Mouse (Mus musculus) hindbrain, embryonic 14.5 days (tissue): ENCODE data around the gene Cdca4. TPM values are rescaled to one million over a fixed set of nuclear protein-coding genes. Genes with fewer than 3 reads are reported as not detected.

Experiments used
- ATAC-seq: fragments of 200-750 bp; cut with Nextera tagmentation; 2 replicates; pipeline ENCODE4 v1.8.0; 2017; ENCODE audit warnings: moderate number of reproducible peaks, mild to moderate bottlenecking, moderate TSS enrichment, moderate library complexity; ENCODE audit not compliant: low FRiP score
- DNase-seq: peaks from one replicate; pipeline ENCODE4 v3.0.0-alpha.2; 2015; ENCODE audit warnings: low spot score
- H3K27ac ChIP-seq: fragments of 300-500 bp; sonication (generic); 2 replicates; pipeline ENCODE4 v1.5.1; 2014; ENCODE audit warnings: mild to moderate bottlenecking, moderate library complexity
- H3K27me3 ChIP-seq: fragments of 300-500 bp; sonication (generic); 2 replicates; pipeline ENCODE4 v1.6.1; 2014; ENCODE audit warnings: mild to moderate bottlenecking, low read length, mixed read lengths; ENCODE audit not compliant: control insufficient read depth, insufficient read depth
- H3K36me3 ChIP-seq: fragments of 300-500 bp; sonication (generic); replicated peaks from 2 replicates; pipeline ENCODE4 v1.6.1; 2014; ENCODE audit not compliant: control insufficient read depth, insufficient read depth
- H3K4me1 ChIP-seq: fragments of 300-500 bp; sonication (generic); replicated peaks from 2 replicates; pipeline ENCODE4 v1.6.1; 2014; ENCODE audit warnings: antibody characterized with exemption, low read length, mixed read lengths; ENCODE audit not compliant: control insufficient read depth, insufficient read depth
- H3K4me2 ChIP-seq: fragments of 300-500 bp; sonication (generic); replicated peaks from 2 replicates; pipeline ENCODE4 v1.6.1; 2014; ENCODE audit warnings: mild to moderate bottlenecking, moderate library complexity
- H3K4me3 ChIP-seq: fragments of 300-500 bp; sonication (generic); replicated peaks from 2 replicates; pipeline ENCODE4 v1.5.1; 2014; ENCODE audit warnings: mild to moderate bottlenecking, low read length
- H3K9ac ChIP-seq: fragments of 300-500 bp; sonication (generic); 2 replicates; pipeline ENCODE4 v1.6.1; 2014
- H3K9me3 ChIP-seq: fragments of 300-500 bp; sonication (generic); 2 replicates; pipeline ENCODE4 v1.6.1; 2016; ENCODE audit warnings: low read length; ENCODE audit not compliant: control insufficient read depth
- WGBS: fragments of 180-500 bp; shearing (Covaris S2); extraction: QIAGEN DNeasy Blood & Tissue Kit; methylation state at CpG from one replicate; pipeline ENCODE4 v1.1.7; 2014; 5-methylcytosine and 5-hydroxymethylcytosine counted together
- polyA plus RNA-seq: library from polyadenylated mRNA; unstranded; fragments of >200 nt; fragmentation: Nextera tagmentation; extraction: Ambion mirVana; gene quantifications from 2 replicates; pipeline ENCODE4 v1.2.1, GENCODE M21; 2014

Cdca4 gene
- polyA plus RNA-seq, 1 experiment from 2014 or later: 39.1 TPM

- no peak overlapping the region for H3K4me3 ChIP-seq
- no peak overlapping the region for H3K9ac ChIP-seq
- 83% methylated on average over 8 of the region's 8 CpGs for WGBS
- H3K4me2 ChIP-seq: no peak overlapping the region
- H3K36me3 ChIP-seq: no peaks in the 10 kb centered on the region
- no peaks in the 10 kb centered on the region for H3K27me3 ChIP-seq
- H3K4me1 ChIP-seq: no peaks in the 10 kb centered on the region
- DNase-seq: no peak
- H3K9me3 ChIP-seq: no peaks in the 10 kb centered on the region
- no peak overlapping the region for H3K27ac ChIP-seq
- no peak for ATAC-seq
Measured at GRCm38 (mm10) chr12:112859930-112860329, 30.7 kb upstream of the Cdca4 start.

GRCm38 (mm10) chr12:112858581-112859336 lies 29.5 kb upstream of the Cdca4 start:
- 92% methylated on average over 9 of the region's 9 CpGs for WGBS
- Histone ChIP-seq H3K27me3 (no peaks in the 10 kb centered on the region), H3K4me2 (no peak overlapping the region), H3K9ac (no peak overlapping the region), H3K9me3 (no peaks in the 10 kb centered on the region), H3K4me3 (no peak overlapping the region), H3K27ac (no peak overlapping the region), H3K36me3 (no peaks in the 10 kb centered on the region), H3K4me1 (no peaks in the 10 kb centered on the region)
- DNase-seq (no peak), ATAC-seq (no peak)

GRCm38 (mm10) chr12:112857021-112857925 lies 28.1 kb upstream of the Cdca4 start:
- Histone ChIP-seq H3K27me3 (no peaks in the 10 kb centered on the region), H3K9ac (no peak overlapping the region), H3K4me1 (no peaks in the 10 kb centered on the region), H3K9me3 (no peaks in the 10 kb centered on the region), H3K27ac (no peak overlapping the region), H3K36me3 (no peaks in the 10 kb centered on the region), H3K4me3 (no peak overlapping the region), H3K4me2 (no peak overlapping the region)
- no peak for ATAC-seq
- WGBS: 74% methylated on average over 9 of the region's 9 CpGs
- DNase-seq: no peak

- H3K36me3 ChIP-seq: no peaks in the 10 kb centered on the region
Measured at GRCm38 (mm10) chr12:112856338-112856737, 27.1 kb upstream of the Cdca4 start.

GRCm38 (mm10) chr12:112854610-112855333 lies 25.5 kb upstream of the Cdca4 start:
- Histone ChIP-seq H3K27me3 (no peaks in the 10 kb centered on the region), H3K9ac (no peak overlapping the region), H3K27ac (no peak overlapping the region), H3K4me2 (no peak overlapping the region), H3K36me3 (no peaks in the 10 kb centered on the region), H3K4me3 (no peak overlapping the region), H3K9me3 (no peaks in the 10 kb centered on the region), H3K4me1 (no peaks in the 10 kb centered on the region)
- no peak for DNase-seq
- ATAC-seq: no peak
- 80% methylated on average over 7 of the region's 7 CpGs for WGBS

More at GRCm38 (mm10) chr12:112856338-112856737, 27.1 kb upstream of the Cdca4 start:
- Histone ChIP-seq H3K27ac (no peak overlapping the region), H3K4me2 (no peak overlapping the region), H3K4me3 (no peak overlapping the region), H3K4me1 (no peaks in the 10 kb centered on the region), H3K9me3 (no peaks in the 10 kb centered on the region), H3K9ac (no peak overlapping the region), H3K27me3 (no peaks in the 10 kb centered on the region)
- no peak for ATAC-seq
- DNase-seq: no peak
- 78% methylated on average over 3 of the region's 3 CpGs for WGBS

GRCm38 (mm10) chr12:112853050-112853729 lies 24.0 kb upstream of the Cdca4 start:
- WGBS: 83% methylated on average over 11 of the region's 11 CpGs
- H3K9ac ChIP-seq: no peak overlapping the region
- H3K9me3 ChIP-seq: no peaks in the 10 kb centered on the region
- DNase-seq: no peak
- H3K4me1 ChIP-seq: no peaks in the 10 kb centered on the region
- no peaks in the 10 kb centered on the region for H3K36me3 ChIP-seq
- no peaks in the 10 kb centered on the region for H3K27me3 ChIP-seq
- no peak overlapping the region for H3K4me3 ChIP-seq
- no peak overlapping the region for H3K4me2 ChIP-seq
- ATAC-seq: no peak
- H3K27ac ChIP-seq: no peak overlapping the region

GRCm38 (mm10) chr12:112851116-112851515 lies 21.9 kb upstream of the Cdca4 start:
- Histone ChIP-seq H3K36me3 (no peaks in the 10 kb centered on the region), H3K4me3 (no peak overlapping the region), H3K9me3 (no peaks in the 10 kb centered on the region), H3K27me3 (no peaks in the 10 kb centered on the region), H3K27ac (no peak overlapping the region), H3K4me1 (no peaks in the 10 kb centered on the region), H3K4me2 (no peak overlapping the region), H3K9ac (no peak overlapping the region)
- ATAC-seq (no peak), DNase-seq (no peak)
- 44% methylated on average over 8 of the region's 8 CpGs for WGBS

GRCm38 (mm10) chr12:112850344-112850743 lies 21.1 kb upstream of the Cdca4 start:
- no peak overlapping the region for H3K27ac ChIP-seq
- H3K9ac ChIP-seq: no peak overlapping the region
- H3K36me3 ChIP-seq: no peaks in the 10 kb centered on the region
- DNase-seq (no peak), ATAC-seq (no peak)
- 82% methylated on average over 9 of the region's 9 CpGs for WGBS
- H3K4me2 ChIP-seq: no peak overlapping the region
- no peaks in the 10 kb centered on the region for H3K27me3 ChIP-seq
- H3K4me1 ChIP-seq: no peaks in the 10 kb centered on the region
- H3K9me3 ChIP-seq: no peaks in the 10 kb centered on the region
- H3K4me3 ChIP-seq: no peak overlapping the region
